Mouse (Mus musculus): ENCODE data around the gene Zc3hav1. TPM values are rescaled to one million over a fixed set of nuclear protein-coding genes. Genes with fewer than 3 reads are reported as not detected.
"Not testable (repeated sequence)": the region's sequence is repeated elsewhere in the genome, so short reads cannot be mapped to it uniquely, and the experiment has no call there.

Gene Zc3hav1
- polyA plus RNA-seq, 1 experiment, result 6.1 TPM

DNA sequence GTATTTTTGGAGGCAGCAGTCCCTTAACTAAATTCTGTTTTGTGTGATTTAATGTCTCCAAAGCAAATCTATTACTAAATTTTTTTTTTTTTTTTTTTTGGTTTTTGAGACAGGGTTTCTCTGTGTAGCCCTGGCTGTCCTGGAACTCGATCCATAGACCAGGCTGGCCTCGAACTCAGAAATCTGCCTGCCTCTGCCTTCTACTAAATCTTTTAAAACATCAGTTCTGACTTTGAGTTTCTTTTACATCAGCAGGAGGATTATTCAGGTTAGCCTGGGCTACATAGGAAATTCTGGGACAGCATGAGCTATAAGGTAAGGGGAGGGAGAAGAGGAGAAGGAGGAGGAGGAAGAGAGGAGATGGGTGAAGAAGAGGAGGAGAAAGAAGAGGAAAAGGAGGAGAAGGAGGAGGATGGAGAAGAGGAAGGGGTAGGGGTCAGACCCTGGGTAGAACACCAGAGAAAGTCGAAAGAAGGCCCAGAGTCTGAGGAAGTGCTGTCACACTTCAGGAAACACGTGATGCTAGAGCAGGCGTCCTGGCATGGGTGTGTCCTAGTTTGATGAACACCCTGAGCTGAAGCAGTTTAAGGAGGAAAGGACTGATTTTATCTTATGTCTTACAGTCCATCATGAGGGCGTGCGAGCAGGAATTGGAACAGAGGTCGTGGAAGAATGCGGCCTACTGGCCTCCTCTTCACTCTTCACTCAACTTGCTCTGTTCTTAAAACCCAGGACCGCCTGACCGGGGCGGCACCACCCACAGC, 5.5 kb upstream of the Zc3hav1 start:
- H3K27me3 ChIP-seq (replicated peaks), result no peaks in the 10 kb centered on the region

DNA sequence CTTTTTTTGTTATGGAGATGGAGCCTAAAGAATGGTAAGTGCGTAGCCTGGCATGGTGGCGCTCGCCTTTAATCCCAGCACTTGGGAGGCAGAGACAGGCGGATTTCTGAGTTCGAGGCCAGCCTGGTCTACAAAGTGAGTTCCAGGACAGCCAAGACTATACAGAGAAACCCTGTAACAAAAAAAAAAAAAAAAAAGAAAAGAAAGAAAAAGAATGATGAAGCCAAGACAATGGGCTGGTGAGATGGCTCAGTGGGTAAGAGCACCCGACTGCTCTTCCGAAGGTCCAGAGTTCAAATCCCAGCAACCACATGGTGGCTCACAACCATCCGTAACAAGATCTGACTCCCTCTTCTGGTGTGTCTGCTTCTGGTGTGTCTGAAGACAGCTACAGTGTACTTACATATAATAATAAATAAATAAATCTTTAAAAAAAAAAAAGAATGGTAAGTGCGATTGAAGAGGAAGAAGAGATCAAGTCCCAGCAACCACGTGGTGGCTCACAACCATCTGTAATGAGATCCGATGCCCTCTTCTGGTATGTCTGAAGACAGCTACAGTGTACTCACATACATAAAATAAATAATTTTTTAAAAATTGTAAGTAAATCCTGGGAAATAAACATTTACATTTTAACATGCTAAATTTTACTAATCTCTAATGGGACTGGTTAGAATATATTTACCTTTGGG, 4.8 kb upstream of the Zc3hav1 start:
- H3K4me1 ChIP-seq, result peaks cover 47% of the 10 kb centered on the region
- not testable (repeated sequence) for H3K36me3 ChIP-seq (replicated peaks; ENCODE audit: low read length); H3K27me3 ChIP-seq (replicated peaks); H3K9me3 ChIP-seq; H3K4me3 ChIP-seq (replicated peaks)

More for the DNA sequence above, 5.5 kb upstream of the Zc3hav1 start:
- TF ChIP-seq GATA1 (IDR thresholded peaks at IDR 0.05; ENCODE audit: borderline replicate concordance, low read length) (no peak), FLI1 (IDR thresholded peaks at IDR 0.05; ENCODE audit: low read length) (no peak)
- H3K36me3 ChIP-seq (replicated peaks; ENCODE audit: low read length), result no peaks in the 10 kb centered on the region
- no peak overlapping the region for H3K4me3 ChIP-seq (replicated peaks)
- H3K4me1 ChIP-seq, result peaks cover 44% of the 10 kb centered on the region
- H3K9me3 ChIP-seq, result no peaks in the 10 kb centered on the region

DNA sequence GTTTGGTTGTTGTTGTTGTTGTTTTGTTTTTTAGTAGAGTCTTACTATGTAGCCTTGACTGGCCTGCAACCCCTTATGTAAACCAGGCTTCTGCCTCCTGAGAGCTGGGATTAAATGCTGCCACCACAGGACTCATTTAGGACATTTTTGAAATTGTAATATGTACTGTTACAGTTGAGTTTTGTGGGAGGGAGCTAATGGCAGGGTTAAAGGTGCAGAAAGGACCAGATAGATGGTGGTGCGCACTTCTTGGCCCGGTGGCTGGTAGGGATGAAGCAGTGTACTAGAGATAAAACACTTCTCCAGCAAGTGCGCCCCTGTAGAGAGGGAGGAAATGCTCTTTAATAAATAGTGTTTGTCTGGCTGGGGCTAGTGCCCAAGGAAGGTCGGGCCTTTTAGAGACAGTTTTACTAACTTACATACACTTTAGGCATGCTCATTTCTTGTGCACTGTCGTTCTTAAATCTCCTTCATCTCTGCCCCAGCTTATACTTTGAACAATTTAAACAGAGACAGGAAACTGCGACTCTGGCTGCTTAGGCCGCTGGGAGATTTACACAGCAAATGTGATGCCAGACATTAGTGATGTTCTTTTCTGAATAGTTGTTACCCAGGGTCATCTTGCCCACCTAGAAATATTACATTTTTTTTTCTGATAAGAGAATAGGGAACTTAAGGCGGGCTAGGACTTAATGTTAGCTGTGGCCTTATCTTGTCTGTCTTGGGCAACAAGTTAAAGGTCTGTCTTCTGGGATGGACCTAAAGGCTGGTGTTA, 4.0 kb upstream of the Zc3hav1 start:
- H3K4me1 ChIP-seq, result peaks cover 43% of the 10 kb centered on the region
- H3K9me3 ChIP-seq, result no peaks in the 10 kb centered on the region
- H3K4me3 ChIP-seq (replicated peaks), result no peak overlapping the region
- H3K36me3 ChIP-seq (replicated peaks; ENCODE audit: low read length), result no peaks in the 10 kb centered on the region
- TF ChIP-seq GATA1 (IDR thresholded peaks at IDR 0.05; ENCODE audit: borderline replicate concordance, low read length), result no peak
- H3K27me3 ChIP-seq (replicated peaks), result no peaks in the 10 kb centered on the region

DNA sequence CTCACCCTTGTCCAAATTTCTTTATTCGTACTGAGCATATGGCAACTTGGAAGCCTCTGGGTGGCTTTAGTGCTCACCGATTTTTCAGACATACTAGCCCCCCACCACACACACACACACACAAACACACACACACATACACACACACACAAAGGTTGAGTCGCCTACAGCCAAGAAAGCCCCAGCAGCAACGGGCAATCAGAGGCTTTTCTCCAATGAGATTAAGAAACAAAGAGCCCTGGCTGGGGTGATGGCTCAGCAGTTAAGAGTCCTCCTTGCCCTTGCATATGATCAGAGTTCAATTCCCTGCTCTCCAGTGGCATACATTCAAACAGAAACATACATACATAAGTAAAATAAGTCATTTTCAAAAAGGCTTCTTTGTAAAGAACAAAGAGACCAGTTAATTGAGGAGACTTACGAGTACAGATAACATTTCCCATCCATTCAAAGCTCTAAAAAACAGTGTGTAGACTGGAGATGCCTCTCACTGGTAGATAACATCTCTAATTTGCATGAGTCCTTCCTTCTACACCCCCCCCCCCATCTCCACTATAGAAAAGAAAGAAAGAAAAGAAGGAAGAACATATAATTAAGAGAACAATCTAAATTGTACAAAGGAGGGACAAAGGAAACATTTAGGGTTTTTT, 3.3 kb upstream of the Zc3hav1 start:
- Histone ChIP-seq H3K4me1 (peaks cover 46% of the 10 kb centered on the region), H3K4me3 (replicated peaks) (no peak overlapping the region)
- TF ChIP-seq FLI1 (IDR thresholded peaks at IDR 0.05; ENCODE audit: low read length) (no peak), GATA1 (IDR thresholded peaks at IDR 0.05; ENCODE audit: borderline replicate concordance, low read length) (no peak)

DNA sequence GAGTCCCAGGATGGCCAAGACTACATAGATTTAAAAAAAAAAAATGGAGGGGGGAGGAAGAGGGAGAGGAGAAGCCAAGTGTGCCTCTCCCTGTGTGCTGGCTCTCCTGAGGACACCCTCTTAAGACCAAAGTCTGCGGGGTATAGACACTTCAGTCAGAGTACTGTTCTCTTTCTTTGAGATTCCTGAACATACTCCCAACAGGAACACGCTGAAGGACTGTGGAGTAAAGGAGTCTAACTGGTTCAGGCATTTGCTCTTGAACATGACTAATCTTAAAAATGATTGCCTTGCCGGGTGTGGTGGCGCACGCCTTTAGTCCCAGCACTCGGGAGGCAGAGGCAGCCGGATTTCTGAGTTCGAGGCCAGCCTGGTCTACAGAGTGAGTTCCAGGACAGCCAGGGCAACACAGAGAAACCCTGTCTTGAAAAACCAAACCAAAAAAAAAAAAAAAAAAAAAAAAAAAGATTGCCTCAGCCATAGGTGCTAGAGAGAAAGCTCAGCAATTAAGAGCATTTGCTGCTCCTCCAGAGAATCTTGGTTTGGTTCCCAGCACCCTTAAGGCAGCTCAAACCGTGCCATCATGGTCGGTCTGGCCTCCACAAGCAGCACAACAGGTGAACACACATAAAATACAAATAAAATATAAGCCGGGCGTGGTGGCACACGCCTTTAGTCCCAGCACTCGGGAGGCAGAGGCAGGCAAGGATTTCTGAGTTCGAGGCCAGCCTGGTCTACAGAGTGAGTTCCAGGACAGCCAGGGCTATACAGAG, 2.4 kb upstream of the Zc3hav1 start:
- peaks cover 54% of the 10 kb centered on the region for H3K4me1 ChIP-seq
- not testable (repeated sequence) for H3K36me3 ChIP-seq (replicated peaks; ENCODE audit: low read length); H3K9me3 ChIP-seq; H3K4me3 ChIP-seq (replicated peaks); H3K27me3 ChIP-seq (replicated peaks)

More for the DNA sequence above, 3.3 kb upstream of the Zc3hav1 start:
- H3K27me3 ChIP-seq (replicated peaks), result no peaks in the 10 kb centered on the region
- no peaks in the 10 kb centered on the region for H3K36me3 ChIP-seq (replicated peaks; ENCODE audit: low read length)
- H3K9me3 ChIP-seq, result no peaks in the 10 kb centered on the region

DNA sequence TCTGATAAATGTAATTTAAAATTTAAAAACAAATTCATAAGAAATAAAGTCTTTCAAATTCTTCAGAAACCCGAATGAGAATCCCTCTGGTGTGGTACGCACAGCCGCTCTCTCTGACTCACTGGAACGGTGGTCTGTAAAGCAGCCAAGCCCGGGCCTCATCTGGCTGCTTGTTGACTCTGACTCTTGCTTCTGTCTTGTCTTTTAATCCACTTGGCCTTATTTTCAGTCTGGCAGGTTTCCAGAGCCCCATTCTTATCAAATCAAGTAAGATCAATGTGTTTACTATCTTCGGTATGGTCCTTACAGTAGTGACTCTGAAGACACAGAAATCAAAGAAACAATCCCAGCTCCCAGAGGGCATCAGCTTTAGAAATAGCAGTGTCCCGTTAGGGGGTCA, 1.5 kb upstream of the Zc3hav1 start:
- Histone ChIP-seq H3K36me3 (replicated peaks; ENCODE audit: low read length) (no peaks in the 10 kb centered on the region), H3K27me3 (replicated peaks) (no peaks in the 10 kb centered on the region), H3K4me3 (replicated peaks) (no peak overlapping the region), H3K9me3 (no peaks in the 10 kb centered on the region), H3K4me1 (peaks cover 59% of the 10 kb centered on the region)
- TF ChIP-seq FLI1 (IDR thresholded peaks at IDR 0.05; ENCODE audit: low read length) (no peak), GATA1 (IDR thresholded peaks at IDR 0.05; ENCODE audit: borderline replicate concordance, low read length) (no peak)

DNA sequence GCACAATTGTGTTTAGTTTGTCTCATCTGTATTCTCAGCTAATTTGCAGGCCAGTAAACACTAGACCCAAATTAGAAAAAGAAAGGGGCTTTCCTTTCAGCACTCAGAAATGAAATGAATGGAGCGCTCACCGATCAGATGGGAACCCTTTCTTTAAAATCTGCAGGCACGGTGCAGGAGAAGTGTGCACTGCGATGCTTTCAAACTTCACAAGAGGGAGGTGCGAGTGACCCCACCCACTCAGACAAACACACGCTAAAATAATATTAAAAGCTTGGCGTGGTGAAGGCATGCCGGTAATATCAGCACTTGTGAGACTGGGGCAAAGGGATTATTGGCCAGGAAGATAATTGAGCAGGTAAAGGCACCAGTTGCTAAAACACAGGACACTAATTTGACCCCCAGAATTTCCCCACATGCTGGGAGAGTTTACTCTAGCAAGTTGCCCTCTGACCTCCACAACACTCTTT, 986 bp upstream of the Zc3hav1 start:
- TF ChIP-seq GATA1 (IDR thresholded peaks at IDR 0.05; ENCODE audit: borderline replicate concordance, low read length), result no peak
- TF ChIP-seq FLI1 (IDR thresholded peaks at IDR 0.05; ENCODE audit: low read length), result no peak
- peaks cover 59% of the 10 kb centered on the region for H3K4me1 ChIP-seq
- H3K27me3 ChIP-seq (replicated peaks), result no peaks in the 10 kb centered on the region
- peak overlapping the region; percentile 99 for H3K4me3 ChIP-seq (replicated peaks)
- no peaks in the 10 kb centered on the region for H3K9me3 ChIP-seq
- peaks cover 5% of the 10 kb centered on the region for H3K36me3 ChIP-seq (replicated peaks; ENCODE audit: low read length)

DNA sequence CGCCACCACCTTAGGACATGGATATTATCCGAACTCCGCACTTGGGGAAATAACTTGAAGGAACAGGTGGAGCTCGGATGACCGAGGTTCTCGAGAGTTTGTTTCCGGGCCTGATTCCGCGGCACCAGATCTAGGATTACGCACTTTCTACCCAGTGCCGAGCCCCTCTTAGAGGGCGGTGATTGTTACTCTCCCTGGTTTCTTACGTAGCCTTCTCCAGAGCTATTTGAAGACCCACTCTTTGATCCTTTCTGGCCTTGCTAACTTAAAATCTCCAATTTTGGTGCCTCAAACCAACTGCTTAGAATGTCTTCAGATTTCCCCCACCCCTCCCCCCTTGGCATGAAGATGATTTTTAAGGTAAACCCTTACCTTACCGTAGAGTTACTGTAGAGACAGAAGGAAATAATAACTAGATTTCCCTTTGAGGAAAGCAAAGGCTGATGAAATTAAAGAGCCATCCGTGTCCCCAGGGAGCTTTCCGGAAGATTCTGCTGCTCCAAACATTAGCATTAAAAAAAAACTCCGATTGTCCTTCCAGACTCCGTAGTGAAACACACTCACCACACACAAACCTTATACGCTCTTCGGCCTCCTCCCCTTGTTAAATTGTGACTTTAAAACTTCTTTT, 435 bp upstream of the Zc3hav1 start:
- peak overlapping the region; percentile 99 for H3K4me3 ChIP-seq (replicated peaks)

DNA sequence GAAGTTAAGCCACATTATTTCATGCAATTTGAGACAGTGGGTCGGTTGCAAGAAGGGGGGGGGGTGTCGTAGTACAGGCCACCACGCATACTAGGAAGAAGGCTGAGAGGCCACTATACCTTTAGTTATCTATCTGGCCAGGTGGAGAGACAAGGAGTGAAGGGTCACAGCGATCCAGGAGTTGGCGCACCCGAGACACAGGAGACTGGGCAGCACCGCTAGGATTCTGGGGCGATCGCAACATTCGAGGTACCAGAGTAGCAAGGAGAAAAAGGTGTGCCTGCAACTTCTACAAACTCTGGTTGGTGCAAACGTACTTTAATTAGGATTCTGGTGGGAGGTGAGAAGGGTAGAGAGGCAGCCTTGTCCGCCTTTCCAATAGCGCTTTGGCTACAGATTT, 1.2 kb downstream of the Zc3hav1 start:
- H3K9me3 ChIP-seq, result no peaks in the 10 kb centered on the region
- H3K4me3 ChIP-seq (replicated peaks), result peak overlapping the region; percentile 99
- peaks cover 66% of the 10 kb centered on the region for H3K4me1 ChIP-seq
- no peaks in the 10 kb centered on the region for H3K27me3 ChIP-seq (replicated peaks)
- peaks cover 18% of the 10 kb centered on the region for H3K36me3 ChIP-seq (replicated peaks; ENCODE audit: low read length)
- TF ChIP-seq GATA1 (IDR thresholded peaks at IDR 0.05; ENCODE audit: borderline replicate concordance, low read length) (no peak), FLI1 (IDR thresholded peaks at IDR 0.05; ENCODE audit: low read length) (no peak)

More for the DNA sequence above, 435 bp upstream of the Zc3hav1 start:
- Histone ChIP-seq H3K9me3 (no peaks in the 10 kb centered on the region), H3K27me3 (replicated peaks) (no peaks in the 10 kb centered on the region), H3K4me1 (peaks cover 59% of the 10 kb centered on the region), H3K36me3 (replicated peaks; ENCODE audit: low read length) (peaks cover 9% of the 10 kb centered on the region)
- TF ChIP-seq FLI1 (IDR thresholded peaks at IDR 0.05; ENCODE audit: low read length) (no peak), GATA1 (IDR thresholded peaks at IDR 0.05; ENCODE audit: borderline replicate concordance, low read length) (no peak)
